Mouse (Mus musculus) stomach, embryonic 14.5 days (tissue): ENCODE measurements at regions not wholly inside any gene's neighbourhood (a gene's known extent, or its start where the extent isn't known, plus 50 kb on each side); places are given as distances from the start of the nearest gene placed in this dataset.

Source experiments
- ATAC-seq: fragments of 200-750 bp; cut with Nextera tagmentation; 2 replicates; pipeline ENCODE4 v1.8.0; 2017; ENCODE audit warnings: low read depth, moderate TSS enrichment; ENCODE audit not compliant: insufficient number of reproducible peaks, insufficient read depth, low FRiP score
- H3K27ac ChIP-seq: fragments of 300-500 bp; sonication (generic); 2 replicates; pipeline ENCODE4 v1.5.1; 2014; ENCODE audit warnings: mild to moderate bottlenecking, low read length, moderate library complexity, mixed read lengths
- H3K27me3 ChIP-seq: fragments of 300-500 bp; sonication (generic); 2 replicates; pipeline ENCODE4 v1.6.1; 2014; ENCODE audit warnings: low read length, control low read depth, mixed read lengths; ENCODE audit not compliant: control insufficient read depth, insufficient read depth
- H3K36me3 ChIP-seq: fragments of 300-500 bp; sonication (generic); 2 replicates; pipeline ENCODE4 v1.6.1; 2014; ENCODE audit warnings: mild to moderate bottlenecking, control low read depth, low read length, moderate library complexity, mixed read lengths; ENCODE audit not compliant: control insufficient read depth, insufficient read depth
- H3K4me1 ChIP-seq: fragments of 300-500 bp; sonication (generic); 2 replicates; pipeline ENCODE4 v1.6.1; 2014; ENCODE audit warnings: low read length, control low read depth, mixed read lengths; ENCODE audit not compliant: control insufficient read depth, insufficient read depth
- H3K4me2 ChIP-seq: fragments of 300-500 bp; sonication (generic); replicated peaks from 2 replicates; pipeline ENCODE4 v1.6.1; 2014; ENCODE audit warnings: low read depth, low read length, control low read depth
- H3K4me3 ChIP-seq: fragments of 300-500 bp; sonication (generic); 2 replicates; pipeline ENCODE4 v1.5.1; 2014; ENCODE audit warnings: low read depth, low read length, control low read depth
- H3K9ac ChIP-seq: fragments of 300-500 bp; sonication (generic); replicated peaks from 2 replicates; pipeline ENCODE4 v1.6.1; 2014; ENCODE audit warnings: low read depth, mild to moderate bottlenecking, control low read depth, low read length, moderate library complexity, mixed read lengths
- H3K9me3 ChIP-seq: fragments of 300-500 bp; sonication (generic); 2 replicates; pipeline ENCODE4 v1.6.1; 2016; ENCODE audit warnings: low read depth, low read length, control low read depth; ENCODE audit not compliant: control insufficient read depth
- WGBS: fragments of 180-500 bp; shearing (Covaris S2); extraction: QIAGEN DNeasy Blood & Tissue Kit; methylation state at CpG from one replicate; pipeline ENCODE4 v1.1.7; 2014; 5-methylcytosine and 5-hydroxymethylcytosine counted together

DNA sequence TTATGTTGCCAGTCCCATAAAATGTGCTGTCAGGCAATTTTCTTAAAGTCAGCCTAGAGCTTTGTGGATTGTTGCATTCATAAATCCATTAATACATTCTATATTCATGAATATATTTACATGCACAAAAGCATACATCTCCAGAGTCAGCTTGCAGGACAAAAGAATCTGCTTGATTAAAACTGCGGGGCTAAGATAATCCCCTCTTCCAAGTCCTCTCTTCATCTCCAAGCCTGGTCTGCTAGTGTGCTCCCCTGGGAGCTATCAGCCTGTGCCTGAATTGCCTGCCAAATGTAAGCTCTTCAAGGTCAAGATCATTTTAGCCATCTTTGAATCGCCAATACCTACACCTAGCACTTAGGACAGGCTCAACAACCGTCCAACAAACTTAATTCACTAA is 112.8 kb downstream of the Actbl2 start:
- Histone ChIP-seq H3K27me3 (no peaks in the 10 kb centered on the region), H3K9me3 (peaks cover 4% of the 10 kb centered on the region; the same call in 1 of the 2 replicates), H3K4me1 (no peaks in the 10 kb centered on the region), H3K27ac (no peak overlapping the region), H3K36me3 (no peaks in the 10 kb centered on the region), H3K4me3 (no peak overlapping the region), H3K4me2 (no peak overlapping the region), H3K9ac (no peak overlapping the region)
- ATAC-seq: no peak
- 55% methylated on average over 3 of the region's 3 CpGs for WGBS

DNA sequence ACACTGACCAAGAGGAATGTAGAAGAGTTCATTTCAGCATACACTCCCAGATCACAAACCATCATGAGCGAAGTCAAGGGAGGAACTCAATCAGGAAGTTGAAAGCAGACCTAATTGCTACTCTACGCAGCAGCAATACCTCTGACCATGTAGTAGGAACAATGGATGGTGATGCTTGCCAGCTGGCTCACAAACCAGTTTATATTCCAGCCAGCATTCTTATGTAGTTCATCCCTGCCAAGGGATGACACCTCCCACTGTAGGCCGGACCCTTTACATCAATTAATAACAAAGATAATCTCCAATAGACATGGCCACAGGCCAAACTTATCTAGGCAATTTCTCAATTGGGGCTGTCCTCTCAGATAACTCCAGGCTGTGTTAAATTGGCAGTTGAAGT is 115.1 kb downstream of the Actbl2 start:
- Histone ChIP-seq H3K9ac (no peak overlapping the region), H3K9me3 (peaks cover 4% of the 10 kb centered on the region; the same call in 1 of the 2 replicates), H3K4me2 (no peak overlapping the region), H3K4me3 (no peak overlapping the region), H3K27me3 (no peaks in the 10 kb centered on the region), H3K27ac (no peak overlapping the region), H3K36me3 (no peaks in the 10 kb centered on the region), H3K4me1 (no peaks in the 10 kb centered on the region)
- no peak for ATAC-seq
- 66% methylated on average over 3 of the region's 3 CpGs for WGBS

DNA sequence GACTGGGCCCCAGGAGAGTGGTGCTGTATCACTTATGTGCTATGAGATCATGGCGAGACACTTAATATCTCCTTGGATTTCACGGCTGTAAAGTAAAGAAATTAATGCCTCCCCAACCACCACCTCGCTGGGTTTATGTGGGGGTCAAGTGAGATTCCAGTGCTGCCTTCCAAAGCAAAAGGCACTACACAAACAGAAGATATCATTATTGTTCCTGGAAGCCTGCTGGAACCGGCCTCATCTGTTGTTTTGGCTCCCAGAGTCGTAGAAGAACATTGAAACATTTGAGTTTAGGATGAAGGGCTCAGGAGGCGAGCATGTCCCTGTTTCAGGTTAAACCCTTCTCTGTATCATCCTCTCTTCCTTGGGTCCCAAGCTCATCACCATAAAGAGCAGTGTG is 116.6 kb downstream of the Gpbp1 start:
- H3K4me2 ChIP-seq: no peak overlapping the region
- H3K27me3 ChIP-seq: no peaks in the 10 kb centered on the region
- H3K4me1 ChIP-seq: no peaks in the 10 kb centered on the region
- no peak overlapping the region for H3K9ac ChIP-seq
- ATAC-seq: no peak
- H3K9me3 ChIP-seq: no peaks in the 10 kb centered on the region
- WGBS: 51% methylated on average over 6 of the region's 6 CpGs
- H3K4me3 ChIP-seq: no peak overlapping the region
- peak overlapping the region; percentile 53; the same call in 1 of the 2 replicates for H3K27ac ChIP-seq
- H3K36me3 ChIP-seq: no peaks in the 10 kb centered on the region

DNA sequence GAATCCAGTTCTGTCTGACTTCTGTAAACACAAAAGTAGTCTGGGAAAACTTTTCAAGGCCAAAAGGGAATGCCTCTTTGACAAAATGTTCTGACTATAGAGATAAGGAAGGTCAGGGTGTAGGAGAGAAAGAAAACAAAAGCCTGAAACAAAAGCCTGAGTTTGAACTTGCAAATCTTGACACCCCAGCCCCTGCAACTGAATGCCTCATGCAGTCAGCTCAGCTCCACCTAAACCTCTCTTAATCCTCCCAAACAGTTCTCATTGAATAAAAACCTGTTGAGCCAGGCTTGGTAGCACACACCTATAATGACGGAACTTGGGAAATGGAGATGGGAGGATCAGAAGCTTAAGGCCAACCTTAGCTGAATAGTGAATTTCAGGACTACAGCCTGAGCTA is 116.1 kb downstream of the Gpbp1 start:
- WGBS: 61% methylated on average over 1 of the region's 1 CpGs
- peak; percentile 76 for ATAC-seq

More for the DNA sequence above, 116.1 kb downstream of the Gpbp1 start:
- no peak overlapping the region for H3K4me3 ChIP-seq
- no peaks in the 10 kb centered on the region for H3K27me3 ChIP-seq
- H3K9me3 ChIP-seq: no peaks in the 10 kb centered on the region
- no peak overlapping the region for H3K9ac ChIP-seq
- no peaks in the 10 kb centered on the region for H3K36me3 ChIP-seq
- H3K27ac ChIP-seq: peak overlapping the region; percentile 53; the same call in 1 of the 2 replicates
- no peak overlapping the region for H3K4me2 ChIP-seq
- H3K4me1 ChIP-seq: no peaks in the 10 kb centered on the region
